Mouse (Mus musculus) liver, embryonic 14.5 days (tissue): ENCODE data around the gene Nrxn1. TPM values are rescaled to one million over a fixed set of nuclear protein-coding genes. Genes with fewer than 3 reads are reported as not detected.
"Not testable (repeated sequence)": the region's sequence is repeated elsewhere in the genome, so short reads cannot be mapped to it uniquely, and the experiment has no call there.

Experiments used
- ATAC-seq: fragments of 200-750 bp; cut with Nextera tagmentation; 2 replicates; pipeline ENCODE4 v1.8.0; 2017; ENCODE audit warnings: moderate number of reproducible peaks, mild to moderate bottlenecking, moderate library complexity; ENCODE audit not compliant: insufficient read depth
- DNase-seq, 3 experiments: peaks; one replicate each; pipeline ENCODE4 v3.0.0-alpha.2; 2012 to 2013; ENCODE audit warnings: low read depth in 3 of 3, low spot score in 3 of 3
- H3K27ac ChIP-seq: fragments of 300-500 bp; sonication (generic); 2 replicates; pipeline ENCODE4 v1.5.1; 2014; ENCODE audit warnings: moderate library complexity, mild to moderate bottlenecking, control low read depth, inconsistent platforms
- H3K27me3 ChIP-seq: fragments of 300-500 bp; sonication (generic); 2 replicates; pipeline ENCODE4 v1.6.1; 2014; ENCODE audit warnings: mild to moderate bottlenecking, low read length, moderate library complexity; ENCODE audit not compliant: control insufficient read depth, insufficient read depth
- H3K36me3 ChIP-seq: fragments of 300-500 bp; sonication (generic); replicated peaks from 2 replicates; pipeline ENCODE4 v1.6.1; 2014; ENCODE audit warnings: low read depth; ENCODE audit not compliant: control insufficient read depth, insufficient read depth
- H3K4me1 ChIP-seq, 2 experiments: fragments of 200-500 bp in 1 of 2; fragments of 300-500 bp in 1 of 2; sonication (generic) in 1 of 2; replicated peaks; 2 replicates each; pipeline ENCODE4 v1.6.1; 2012 to 2014; ENCODE audit warnings: antibody characterized with exemption in 1 of 2, inconsistent platforms in 1 of 2, low read length in 1 of 2; ENCODE audit not compliant: control insufficient read depth in 2 of 2, insufficient read depth in 2 of 2
- H3K4me2 ChIP-seq: fragments of 300-500 bp; sonication (generic); 2 replicates; pipeline ENCODE4 v1.6.1; 2014; ENCODE audit warnings: low read depth, mild to moderate bottlenecking, control low read depth, moderate library complexity
- H3K4me3 ChIP-seq, 2 experiments: fragments of 200-500 bp in 1 of 2; fragments of 300-500 bp in 1 of 2; sonication (generic) in 1 of 2; 2 replicates each; pipeline ENCODE4 v1.5.1; 2012 to 2014; ENCODE audit warnings: low read depth in 2 of 2, low read length in 2 of 2, mild to moderate bottlenecking in 2 of 2, control low read depth in 1 of 2, inconsistent platforms in 1 of 2, moderate library complexity in 1 of 2; ENCODE audit not compliant: insufficient read depth in 1 of 2
- H3K9ac ChIP-seq: fragments of 300-500 bp; sonication (generic); replicated peaks from 2 replicates; pipeline ENCODE4 v1.6.1; 2014; ENCODE audit warnings: mild to moderate bottlenecking, control low read depth, moderate library complexity
- H3K9me3 ChIP-seq: fragments of 300-500 bp; sonication (generic); 2 replicates; pipeline ENCODE4 v1.6.1; 2016; ENCODE audit warnings: low read length, mixed read lengths; ENCODE audit not compliant: control insufficient read depth
- CTCF ChIP-seq: IDR thresholded peaks from 2 replicates; pipeline ENCODE4 v1.5.1; 2016; ENCODE audit warnings: antibody characterized with exemption, low read depth, control low read depth
- EP300 ChIP-seq: IDR thresholded peaks from 2 replicates; pipeline ENCODE4 v1.6.1; 2016; ENCODE audit warnings: antibody characterized with exemption, low read depth
- WGBS: fragments of 180-500 bp; shearing (Covaris S2); extraction: QIAGEN DNeasy Blood & Tissue Kit; methylation state at CpG from one replicate; pipeline ENCODE4 v1.1.7; 2014; ENCODE audit not compliant: insufficient replicate concordance; 5-methylcytosine and 5-hydroxymethylcytosine counted together
- polyA plus RNA-seq, 2 experiments: library from polyadenylated mRNA; depleted of rRNA in 1 of 2; stranded (reverse) in 1 of 2; unstranded in 1 of 2; fragments of >200 nt; fragmentation: Nextera tagmentation in 1 of 2; extraction: Ambion mirVana in 1 of 2; gene quantifications; 2 replicates each; pipeline versions ENCODE4 v1.2.1 to v1.2.3; 2012 to 2014

The Nrxn1 gene
- polyA plus RNA-seq, 2 experiments: 0.03 to 0.14 TPM

DNA sequence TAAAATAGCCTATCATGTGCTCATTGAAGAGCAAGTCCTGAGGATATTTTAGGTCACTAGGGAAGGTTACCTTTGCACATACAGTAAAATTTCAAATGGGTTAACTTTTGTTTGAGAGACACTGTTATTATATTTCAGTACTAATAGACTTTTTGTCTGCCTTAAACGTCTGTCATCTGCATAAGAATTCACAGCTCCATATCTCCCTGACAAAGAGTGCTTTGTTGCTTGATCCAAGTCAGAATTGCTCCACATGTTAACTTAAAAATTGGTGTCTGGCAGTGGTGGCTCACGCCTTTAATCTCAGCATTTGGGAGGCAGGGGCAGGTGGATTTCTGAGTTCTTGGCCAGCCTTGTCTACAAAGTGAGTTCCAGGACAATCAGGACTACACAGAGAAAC is 848.5 kb downstream of the Nrxn1 start:
- H3K27me3 ChIP-seq: no peaks in the 10 kb centered on the region
- H3K9ac ChIP-seq: no peak overlapping the region
- no peaks in the 10 kb centered on the region for H3K4me1 ChIP-seq
- ATAC-seq: no peak
- TF ChIP-seq EP300 (no peak), CTCF (no peak)
- DNase-seq: no peak
- H3K4me2 ChIP-seq: no peak overlapping the region
- no peak overlapping the region for H3K27ac ChIP-seq
- H3K9me3 ChIP-seq: no peaks in the 10 kb centered on the region
- H3K36me3 ChIP-seq: no peaks in the 10 kb centered on the region
- no peak overlapping the region for H3K4me3 ChIP-seq
- 45% methylated on average over 2 of the region's 2 CpGs for WGBS

DNA sequence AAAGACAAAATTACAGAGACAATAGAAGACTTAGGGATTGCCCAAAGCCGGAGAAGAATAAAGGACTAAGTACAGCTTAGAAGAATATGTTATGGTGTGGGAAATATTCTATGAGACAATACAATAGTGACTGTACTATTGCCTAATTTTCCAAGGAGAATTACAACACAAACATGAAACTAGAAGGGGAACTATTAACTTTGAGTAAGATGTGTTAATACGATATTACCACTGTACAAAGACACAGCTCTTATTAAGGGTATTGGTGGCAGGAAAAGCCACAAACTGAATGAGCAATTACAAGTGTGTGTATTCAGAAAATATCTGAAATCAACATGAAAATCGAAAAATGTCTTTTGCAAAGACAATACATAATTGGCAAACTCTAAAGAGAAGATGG is 853.9 kb downstream of the Nrxn1 start:
- H3K4me3 ChIP-seq: no peak overlapping the region
- no peaks in the 10 kb centered on the region for H3K4me1 ChIP-seq
- WGBS: 58% methylated on average over 3 of the region's 3 CpGs
- ATAC-seq (no peak), DNase-seq (no peak)
- no peak overlapping the region for H3K27ac ChIP-seq
- no peak for TF ChIP-seq CTCF
- TF ChIP-seq EP300: no peak
- H3K4me2 ChIP-seq: no peak overlapping the region
- H3K9ac ChIP-seq: no peak overlapping the region
- H3K27me3 ChIP-seq: no peaks in the 10 kb centered on the region
- no peaks in the 10 kb centered on the region for H3K36me3 ChIP-seq
- no peaks in the 10 kb centered on the region for H3K9me3 ChIP-seq

DNA sequence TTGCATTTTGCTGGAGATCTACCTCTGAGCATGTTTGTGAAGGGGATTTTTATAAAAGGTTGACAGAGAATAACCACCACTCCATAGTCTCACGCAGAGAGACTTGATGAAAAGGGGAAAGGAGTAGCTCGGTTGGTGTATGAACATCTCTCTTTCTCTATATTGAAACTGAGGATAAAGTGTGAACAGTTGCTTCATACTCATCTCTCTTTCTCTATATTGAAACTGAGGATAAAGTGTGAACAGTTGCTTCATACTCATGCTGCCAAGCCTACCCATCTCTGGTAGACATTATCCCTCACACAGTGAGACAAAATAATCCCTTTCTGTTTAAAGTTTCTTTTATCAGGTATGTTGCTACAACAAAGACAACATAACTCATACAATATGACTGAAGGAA is 854.4 kb downstream of the Nrxn1 start:
- ATAC-seq (no peak), DNase-seq (no peak)
- Histone ChIP-seq H3K9ac (no peak overlapping the region), H3K9me3 (no peaks in the 10 kb centered on the region), H3K4me3 (no peak overlapping the region), H3K4me1 (no peaks in the 10 kb centered on the region), H3K27ac (no peak overlapping the region), H3K36me3 (no peaks in the 10 kb centered on the region), H3K27me3 (no peaks in the 10 kb centered on the region), H3K4me2 (no peak overlapping the region)
- WGBS: 71% methylated on average over 2 of the region's 2 CpGs
- TF ChIP-seq CTCF (no peak), EP300 (no peak)

DNA sequence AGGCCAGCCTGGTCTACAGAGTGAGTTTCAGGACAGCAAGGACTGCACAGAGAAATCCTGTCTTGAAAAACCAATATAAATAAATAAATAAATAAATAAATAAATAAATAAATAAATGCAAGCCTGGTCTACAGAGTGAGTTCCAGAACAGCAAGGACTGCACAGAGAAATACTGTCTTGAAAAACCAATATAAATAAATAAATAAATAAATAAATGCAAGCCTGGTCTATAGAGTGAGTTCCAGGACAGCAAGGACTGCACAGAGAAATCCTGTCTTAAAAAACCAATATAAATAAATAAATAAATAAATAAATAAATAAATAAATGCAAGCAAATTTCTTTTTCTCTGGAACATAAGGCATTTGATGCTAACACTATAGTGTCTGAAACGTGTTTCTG is 857.2 kb downstream of the Nrxn1 start:
- H3K4me3 ChIP-seq, ATAC-seq: not testable (repeated sequence)
- 35% methylated on average over 1 of the region's 1 CpGs for WGBS

DNA sequence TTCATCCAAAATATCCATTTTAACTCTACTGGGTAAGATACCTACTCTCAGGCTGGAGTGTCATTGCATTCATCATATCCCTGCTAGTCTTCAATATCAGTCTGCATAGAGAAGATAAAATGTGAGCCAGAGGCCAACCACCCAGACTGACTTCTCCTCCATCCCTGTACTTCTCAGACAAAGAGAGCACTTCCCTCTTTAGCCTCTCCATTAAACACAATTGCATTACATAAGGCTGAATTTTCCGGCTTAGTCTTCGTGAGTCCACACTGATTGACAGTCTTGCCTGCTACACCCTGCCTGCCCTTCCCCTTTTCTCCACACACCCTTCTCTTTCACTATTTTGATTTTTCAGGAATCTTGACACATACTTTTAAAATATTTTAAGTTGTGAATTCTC is 858.1 kb downstream of the Nrxn1 start:
- DNase-seq (no peak), ATAC-seq (no peak)
- H3K4me3 ChIP-seq: no peak overlapping the region
- no peaks in the 10 kb centered on the region for H3K36me3 ChIP-seq
- no peak for TF ChIP-seq EP300
- TF ChIP-seq CTCF: no peak
- no peak overlapping the region for H3K27ac ChIP-seq
- no peaks in the 10 kb centered on the region for H3K4me1 ChIP-seq
- H3K4me2 ChIP-seq: no peak overlapping the region
- H3K27me3 ChIP-seq: no peaks in the 10 kb centered on the region
- H3K9me3 ChIP-seq: no peaks in the 10 kb centered on the region
- WGBS: 33% methylated on average over 2 of the region's 2 CpGs
- no peak overlapping the region for H3K9ac ChIP-seq

More for the DNA sequence above, 857.2 kb downstream of the Nrxn1 start:
- H3K9ac ChIP-seq, H3K36me3 ChIP-seq, H3K27me3 ChIP-seq, H3K9me3 ChIP-seq, H3K4me1 ChIP-seq, H3K27ac ChIP-seq, DNase-seq, H3K4me2 ChIP-seq: not testable (repeated sequence)

DNA sequence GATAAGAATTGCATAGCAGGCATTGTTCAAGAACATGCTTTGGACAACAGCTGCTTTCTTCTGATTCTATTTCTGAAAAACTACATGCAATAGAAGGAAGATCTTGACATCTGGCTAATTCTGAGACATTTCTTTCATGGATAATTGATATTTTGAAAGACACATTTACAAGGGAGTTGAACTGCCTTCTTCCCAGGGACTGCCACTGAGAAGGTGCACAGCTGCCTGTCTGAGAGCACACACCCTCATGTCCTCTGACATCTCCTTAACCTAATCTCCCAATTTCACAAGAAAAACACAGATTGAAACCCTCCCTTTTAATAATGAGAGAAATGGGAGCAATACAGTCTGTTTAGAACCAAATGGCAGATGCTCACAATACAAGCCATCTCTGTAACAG is 884.3 kb downstream of the Nrxn1 start:
- Histone ChIP-seq H3K9me3 (no peaks in the 10 kb centered on the region), H3K4me2 (no peak overlapping the region), H3K4me1 (no peaks in the 10 kb centered on the region), H3K27ac (no peak overlapping the region), H3K4me3 (no peak overlapping the region), H3K36me3 (no peaks in the 10 kb centered on the region), H3K9ac (no peak overlapping the region), H3K27me3 (no peaks in the 10 kb centered on the region)
- TF ChIP-seq EP300 (no peak), CTCF (no peak)
- DNase-seq: no peak
- ATAC-seq: no peak
